Mouse (Mus musculus): Measurements from ENCODE around the gene Cmbl.

The Cmbl gene

GRCm38 (mm10) chr15:31565184-31565583, at the start of gene Cmbl:
Gene Cmbl (plus strand): TSS chr15:31565389.
- no peak for DNase-seq

DNA sequence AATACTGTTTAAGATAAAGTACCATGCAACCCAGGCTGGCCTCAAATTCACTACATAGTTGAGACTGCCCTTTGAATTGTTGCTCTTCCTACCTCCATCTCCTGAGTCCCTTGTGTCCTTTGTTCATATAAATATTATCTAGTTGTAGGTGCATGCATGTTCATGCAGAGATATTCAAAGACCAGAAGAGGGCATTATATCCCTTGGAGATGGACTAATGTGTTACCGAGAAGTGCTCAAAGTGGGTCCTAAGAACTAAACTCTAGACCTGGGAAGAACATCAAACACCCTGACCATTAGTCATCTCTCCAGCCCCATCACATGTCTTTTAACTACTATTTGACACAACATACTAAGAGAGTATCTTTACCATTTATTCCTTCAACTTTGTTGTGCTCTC, 48.0 kb upstream of the Cmbl start:
- DNase-seq = no peak

- no peak for DNase-seq
These were observed 46.8 kb upstream of the Cmbl start for GRCm38 (mm10) chr15:31518371-31518770.

DNA sequence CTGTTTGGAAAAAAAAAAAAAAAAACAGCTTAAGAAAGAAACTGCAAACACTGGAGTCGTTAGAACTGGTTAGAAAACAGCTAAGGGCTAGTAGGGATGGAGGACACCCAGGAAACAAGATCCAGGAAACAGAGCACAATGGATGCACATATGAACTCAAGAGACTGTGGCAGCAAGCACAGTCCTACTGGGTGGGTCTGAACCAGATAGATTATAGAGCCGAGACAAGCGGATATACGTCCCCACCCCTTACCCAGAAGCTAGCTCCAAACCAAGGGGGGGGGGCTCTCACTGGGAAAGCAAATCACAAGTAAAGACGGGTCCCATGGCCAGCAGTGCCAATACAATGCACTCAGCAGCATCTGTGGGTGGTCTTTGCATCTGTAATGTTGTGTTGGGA, 46.2 kb upstream of the Cmbl start:
- no peak for DNase-seq

DNA sequence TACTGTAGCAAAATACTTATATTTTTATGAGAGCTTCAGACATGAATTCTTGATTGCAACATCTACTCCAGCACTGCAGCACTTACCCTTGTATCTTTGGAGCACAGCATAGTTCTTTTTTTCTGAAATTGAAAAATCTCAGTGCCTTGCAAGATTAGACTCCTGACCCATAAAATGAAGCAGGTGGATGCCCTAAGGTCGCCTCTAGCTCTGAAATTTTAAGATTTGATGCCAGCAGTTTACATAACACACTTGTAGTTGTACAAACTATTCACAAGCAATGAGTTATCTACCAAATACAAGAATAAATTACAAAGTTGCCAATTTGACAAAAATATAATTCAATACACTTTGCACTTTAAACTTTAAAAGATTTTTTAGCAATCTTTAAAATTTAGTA, 38.7 kb upstream of the Cmbl start:
- DNase-seq = no peak

DNA sequence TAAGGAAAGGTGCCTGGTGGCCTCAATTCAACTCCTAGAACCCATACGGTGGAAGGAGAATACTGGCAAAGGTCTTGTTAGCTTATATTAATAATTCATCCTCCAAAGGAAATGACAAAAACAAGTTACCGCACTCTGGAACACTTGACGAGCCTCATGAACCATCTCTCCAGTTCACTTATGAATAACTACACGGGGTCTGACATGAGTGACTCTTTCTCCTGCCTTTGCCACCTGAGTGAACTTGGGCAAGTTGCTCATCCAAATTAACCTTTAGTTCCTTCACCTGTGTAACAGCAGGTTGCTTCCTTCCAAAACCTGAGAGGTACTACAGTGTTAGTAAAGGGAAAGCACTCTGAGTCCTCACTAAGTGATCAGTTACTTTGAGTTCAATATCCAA, 36.7 kb upstream of the Cmbl start:
- no peak for DNase-seq

DNA sequence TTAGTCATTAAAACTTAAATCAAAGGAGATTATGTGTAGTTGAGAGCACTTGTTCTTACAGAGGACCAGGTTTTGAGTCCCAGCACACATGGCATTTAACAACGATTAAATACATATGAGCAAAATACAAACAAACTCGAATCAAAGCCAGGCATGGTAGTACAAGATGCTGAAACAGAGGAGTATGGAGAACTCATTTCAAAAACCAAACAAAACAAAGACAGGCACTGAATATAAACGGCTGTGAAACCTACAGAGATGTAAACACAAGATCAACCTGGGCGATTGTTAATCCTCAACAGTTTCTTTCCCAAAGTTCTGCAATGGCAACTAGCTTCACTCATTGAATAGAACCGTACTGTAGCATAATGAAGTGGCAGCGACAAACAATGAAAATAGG, 36.1 kb upstream of the Cmbl start:
- no peak for DNase-seq

DNA sequence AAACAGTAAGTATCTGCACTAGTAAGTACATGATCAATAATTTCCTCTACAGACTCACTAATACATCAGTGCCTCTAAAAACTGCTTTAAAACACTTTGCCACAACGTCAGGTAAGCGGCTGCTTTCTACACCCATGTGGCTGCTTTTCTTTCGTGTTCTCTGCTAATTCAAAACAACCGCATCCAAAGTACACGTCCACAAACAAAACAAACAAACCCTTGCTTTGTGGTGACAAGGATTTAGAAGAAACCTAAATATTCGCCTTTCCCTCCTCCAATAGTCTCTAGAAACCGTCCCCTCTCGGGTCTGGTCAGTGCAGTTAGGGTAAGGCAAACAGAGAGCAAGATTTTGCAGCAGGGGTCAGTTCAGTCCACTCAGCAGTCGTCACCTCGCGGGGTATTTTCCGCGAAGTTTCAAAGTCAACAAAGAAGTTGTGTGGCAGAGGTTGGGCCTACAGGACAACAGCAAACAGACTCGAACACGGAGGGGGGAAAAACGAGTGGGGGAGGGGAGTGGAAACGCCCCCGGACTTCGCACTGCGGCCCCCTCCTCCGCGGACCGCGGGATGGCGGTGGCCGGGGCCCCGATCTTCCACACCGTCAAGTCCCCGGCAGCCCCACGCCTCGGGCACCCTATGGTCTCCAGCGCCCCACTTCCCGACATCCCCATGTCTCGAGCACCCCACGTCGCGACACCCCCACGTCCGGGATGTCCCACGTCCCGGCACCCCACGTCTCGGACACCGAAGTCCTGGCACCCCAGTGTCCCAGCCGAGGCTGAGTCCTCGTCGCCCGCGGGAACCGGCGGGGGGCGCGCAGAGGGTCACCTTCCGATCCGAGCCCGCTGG, 35.2 kb upstream of the Cmbl start:
- DNase-seq = peak; percentile 44

DNA sequence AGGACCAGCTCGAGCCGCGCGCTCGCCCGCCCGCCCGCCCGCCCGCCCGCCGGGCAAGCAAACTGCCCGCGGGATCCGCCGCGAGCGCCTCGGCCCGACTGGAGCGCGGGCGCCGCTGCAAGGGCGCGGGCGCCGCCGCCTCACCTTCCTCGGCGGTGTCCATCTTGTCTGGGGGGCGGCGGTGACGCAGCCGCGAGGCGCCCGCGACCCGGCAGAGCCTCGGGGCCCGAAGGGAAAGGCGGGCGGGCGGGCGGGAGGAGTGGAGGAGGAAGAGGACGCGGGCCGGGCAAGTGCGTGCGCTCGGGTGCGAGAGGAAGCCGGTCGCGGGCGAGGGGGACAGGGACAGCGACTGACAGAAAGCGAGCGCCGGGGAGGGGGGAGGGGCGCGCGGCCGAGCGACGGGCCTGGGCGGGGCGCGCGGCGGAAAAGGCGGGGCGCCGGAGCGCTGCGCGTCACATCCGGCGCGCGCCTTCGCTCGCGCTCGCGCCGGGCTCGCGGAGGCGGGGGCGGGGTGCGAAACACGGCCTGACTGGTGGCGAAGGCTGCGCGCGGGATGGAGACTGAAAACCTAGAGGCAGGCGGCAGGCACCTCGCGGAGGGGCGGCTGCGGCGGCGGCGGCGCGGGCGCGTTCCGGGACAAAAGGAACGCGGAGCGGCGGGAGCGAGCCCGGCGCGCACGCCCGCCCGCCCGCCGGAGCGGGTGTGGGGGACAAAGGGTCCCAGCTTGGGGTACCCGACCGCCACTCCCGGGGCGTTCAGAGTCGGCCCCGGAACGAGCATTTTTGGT, 34.3 kb upstream of the Cmbl start, which contains the start of gene March6:
TSS of gene March6 (minus strand) at position 395 of the 787 bp plus-strand sequence.
- DNase-seq = peak; percentile 93

DNA sequence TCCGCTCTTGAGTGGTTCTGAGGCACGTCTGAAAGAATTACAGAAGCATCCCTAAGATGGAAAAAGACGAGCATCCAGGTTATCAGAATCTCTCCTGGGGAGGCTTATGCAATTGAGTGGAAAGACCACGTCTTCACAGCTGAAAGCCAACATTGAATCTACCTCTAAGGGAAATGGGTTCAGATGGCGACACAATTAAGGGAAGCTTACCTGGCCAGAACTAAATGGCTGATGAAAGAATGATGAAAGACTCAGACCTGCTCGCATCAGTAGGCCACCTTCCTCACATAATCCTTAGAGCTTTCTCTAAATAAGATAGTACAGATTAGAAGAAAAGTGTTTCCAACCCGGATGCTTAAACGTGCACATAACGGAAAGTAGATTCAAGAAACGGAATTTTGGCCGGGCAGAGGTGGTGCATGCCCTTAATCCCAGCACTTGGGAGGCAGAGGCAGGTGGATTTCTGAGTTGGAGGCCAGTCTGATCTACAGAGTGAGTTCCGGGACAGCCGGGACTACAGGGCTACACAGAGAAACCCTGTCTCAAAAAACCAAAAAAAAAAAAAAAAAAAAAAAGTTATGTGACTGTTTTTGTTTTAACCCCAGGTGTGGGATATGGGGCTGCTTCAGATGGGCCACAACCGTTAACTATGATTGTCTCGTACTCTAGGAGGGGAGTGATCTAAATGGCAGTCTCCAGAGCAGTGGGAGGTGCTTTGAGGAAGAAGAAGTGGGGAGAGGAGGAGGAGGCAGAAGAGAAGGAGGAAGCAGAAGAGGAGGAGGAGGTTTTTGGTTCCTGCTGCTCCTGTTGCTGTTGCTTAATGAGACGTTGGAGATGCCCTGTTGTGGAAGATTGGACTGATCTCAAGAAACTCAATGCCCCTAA, 33.5 kb upstream of the Cmbl start:
- DNase-seq = no peak

DNA sequence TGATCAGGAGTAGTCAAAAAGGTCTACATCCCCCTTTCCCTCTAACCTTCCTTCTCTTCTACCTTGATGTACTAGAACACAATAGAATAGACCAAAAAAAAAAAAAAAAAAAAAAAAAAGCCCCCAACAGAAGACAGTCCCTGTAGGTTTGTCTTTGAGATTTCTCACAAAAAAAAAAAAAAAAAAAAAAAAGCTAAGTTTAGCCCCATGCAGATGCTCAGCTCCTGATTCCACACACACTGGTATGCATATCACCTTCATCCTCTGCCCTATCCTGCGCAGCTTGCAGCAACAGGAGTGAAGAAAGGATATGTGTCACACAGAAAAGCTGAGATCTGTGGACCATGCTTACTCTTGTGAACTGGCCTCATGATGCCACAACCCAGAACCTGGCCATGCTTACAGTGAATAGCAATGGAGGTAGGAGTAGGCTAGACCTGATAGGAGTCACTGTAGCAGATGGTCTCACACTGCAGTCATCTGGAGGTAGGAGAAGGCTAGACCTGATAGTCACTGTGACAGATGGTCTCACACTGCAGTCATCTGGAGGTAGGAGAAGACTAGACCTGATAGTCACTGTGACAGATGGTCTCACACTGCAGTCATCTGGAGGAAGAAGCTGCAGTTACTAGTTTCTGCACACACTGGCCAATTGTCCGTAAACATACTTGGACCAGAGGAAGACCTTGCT, 32.7 kb upstream of the Cmbl start:
- no peak for DNase-seq

GRCm38 (mm10) chr15:31533529-31533928, 31.7 kb upstream of the Cmbl start:
- no peak for DNase-seq

DNA sequence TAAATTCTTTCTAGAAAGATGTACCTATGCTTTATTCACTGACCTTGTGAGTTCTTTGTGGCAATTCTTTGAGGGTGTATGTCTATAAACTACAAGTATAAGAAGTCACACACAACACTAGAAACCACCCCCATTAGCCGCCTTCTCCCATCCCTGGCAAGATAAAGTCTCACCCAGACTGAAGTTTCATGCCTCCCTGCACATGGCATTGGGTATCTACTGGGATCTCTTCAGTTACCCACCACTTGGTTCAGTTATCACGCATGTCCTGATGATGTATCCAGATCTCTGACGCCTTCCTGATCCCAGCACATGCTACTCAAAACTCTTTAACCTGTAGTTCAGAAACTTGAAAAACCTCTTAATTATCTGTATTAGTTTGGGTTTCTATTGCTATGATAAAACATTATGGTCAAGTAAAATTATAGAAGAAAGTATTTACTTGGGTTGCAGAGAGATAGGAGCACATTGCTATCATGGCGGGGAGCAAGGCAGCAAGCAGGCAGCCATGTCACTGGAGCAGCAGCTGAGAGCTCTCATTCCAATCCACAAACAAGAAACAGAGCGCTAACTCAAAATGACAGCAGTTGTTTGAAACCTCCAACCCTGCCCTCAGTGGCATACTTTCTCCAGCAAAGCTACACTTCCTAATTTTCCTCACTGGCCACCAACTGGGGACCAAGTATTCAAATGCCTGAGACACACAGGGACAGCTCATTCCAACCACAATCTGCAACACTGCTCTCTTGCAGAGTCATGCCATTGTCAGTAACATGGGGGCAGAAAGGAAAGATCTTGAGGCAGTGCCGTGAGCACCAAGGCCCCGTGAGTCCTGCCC, 30.5 kb upstream of the Cmbl start:
- DNase-seq = no peak

GRCm38 (mm10) chr15:31535259-31535855, 29.8 kb upstream of the Cmbl start:
- no peak for DNase-seq

GRCm38 (mm10) chr15:31536051-31536737, 29.0 kb upstream of the Cmbl start:
- peak; percentile 35 for DNase-seq

GRCm38 (mm10) chr15:31537706-31538105, 27.5 kb upstream of the Cmbl start:
- DNase-seq = no peak

GRCm38 (mm10) chr15:31538346-31538745, 26.8 kb upstream of the Cmbl start:
- no peak for DNase-seq

GRCm38 (mm10) chr15:31539643-31540512, 25.3 kb upstream of the Cmbl start:
- no peak for DNase-seq

GRCm38 (mm10) chr15:31540513-31540802, 24.7 kb upstream of the Cmbl start:
- no peak for DNase-seq

Measured in right cerebral cortex, postnatal 4 days (tissue).